Mouse (Mus musculus): ENCODE data around the gene Ell2. TPM values are rescaled to one million over a fixed set of nuclear protein-coding genes. Genes with fewer than 3 reads are reported as not detected.
"Not testable (repeated sequence)": the region's sequence is repeated elsewhere in the genome, so short reads cannot be mapped to it uniquely, and the experiment has no call there.

Gene Ell2
- polyA plus RNA-seq, 1 experiment from 2014 or later, result 3.9 TPM

GRCm38 (mm10) chr13:75708637-75709002 lies 2.1 kb downstream of the Ell2 start:
- Histone ChIP-seq H3K4me3 (ENCODE audit: low read length) (peak overlapping the region; percentile 65), H3K9ac (ENCODE audit: low read depth, low read length) (peak overlapping the region; percentile 71), H3K4me1 (ENCODE audit: control insufficient read depth, insufficient read depth, low read length) (peaks cover 2% of the 10 kb centered on the region; the same call in 1 of the 2 replicates), H3K9me3 (ENCODE audit: control insufficient read depth, low read length) (no peaks in the 10 kb centered on the region), H3K4me2 (replicated peaks; ENCODE audit: low read depth, low read length) (peak overlapping the region; percentile 73), H3K27ac (ENCODE audit: low read depth, low read length) (no peak overlapping the region), H3K27me3 (ENCODE audit: control insufficient read depth, insufficient read depth, low read length) (no peaks in the 10 kb centered on the region), H3K36me3 (ENCODE audit: control insufficient read depth, insufficient read depth, low read length) (no peaks in the 10 kb centered on the region)
- ATAC-seq (ENCODE audit: low FRiP score, low TSS enrichment), result no peak
- WGBS, result 9% methylated on average over 8 of the region's 8 CpGs

GRCm38 (mm10) chr13:75709026-75709778 lies 2.6 kb downstream of the Ell2 start:
- ATAC-seq (ENCODE audit: low FRiP score, low TSS enrichment), result no peak
- Histone ChIP-seq H3K36me3 (ENCODE audit: control insufficient read depth, insufficient read depth, low read length) (no peaks in the 10 kb centered on the region), H3K4me2 (replicated peaks; ENCODE audit: low read depth, low read length) (peak overlapping the region; percentile 73), H3K4me1 (ENCODE audit: control insufficient read depth, insufficient read depth, low read length) (peaks cover 2% of the 10 kb centered on the region; the same call in 1 of the 2 replicates), H3K4me3 (ENCODE audit: low read length) (peak overlapping the region; percentile 65), H3K27ac (ENCODE audit: low read depth, low read length) (no peak overlapping the region), H3K9ac (ENCODE audit: low read depth, low read length) (no peak overlapping the region; the same call in 1 of the 2 replicates), H3K27me3 (ENCODE audit: control insufficient read depth, insufficient read depth, low read length) (no peaks in the 10 kb centered on the region), H3K9me3 (ENCODE audit: control insufficient read depth, low read length) (no peaks in the 10 kb centered on the region)
- 46% methylated on average over 4 of the region's 4 CpGs for WGBS

DNA sequence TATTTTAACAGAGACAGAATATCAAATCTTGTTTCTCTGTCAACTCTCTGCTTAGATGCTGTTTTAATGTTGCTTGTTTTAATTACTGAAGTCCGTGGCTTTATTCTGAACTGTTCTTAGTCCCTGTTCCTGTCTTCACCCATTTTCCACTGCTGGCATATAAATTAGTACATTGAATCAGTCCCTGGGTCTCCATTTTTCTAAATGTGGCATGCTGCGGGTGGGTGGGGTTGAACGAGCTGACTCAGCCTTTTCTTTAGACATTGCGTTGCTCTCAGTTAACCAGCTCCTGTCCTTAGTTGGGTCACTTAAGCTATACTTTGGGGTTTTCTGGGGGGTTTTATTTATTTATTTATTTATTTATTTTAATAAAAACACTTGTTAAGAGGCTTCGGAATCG lies 3.6 kb downstream of the Ell2 start:
- WGBS, result 67% methylated on average over 6 of the region's 6 CpGs
- peaks cover 2% of the 10 kb centered on the region; the same call in 1 of the 2 replicates for H3K4me1 ChIP-seq (ENCODE audit: control insufficient read depth, insufficient read depth, low read length)
- H3K27me3 ChIP-seq (ENCODE audit: control insufficient read depth, insufficient read depth, low read length), result no peaks in the 10 kb centered on the region
- no peak for ATAC-seq (ENCODE audit: low FRiP score, low TSS enrichment)
- H3K4me3 ChIP-seq (ENCODE audit: low read length), result no peak overlapping the region
- no peak overlapping the region for H3K4me2 ChIP-seq (replicated peaks; ENCODE audit: low read depth, low read length)
- no peaks in the 10 kb centered on the region for H3K9me3 ChIP-seq (ENCODE audit: control insufficient read depth, low read length)
- no peak overlapping the region for H3K9ac ChIP-seq (ENCODE audit: low read depth, low read length)
- no peaks in the 10 kb centered on the region for H3K36me3 ChIP-seq (ENCODE audit: control insufficient read depth, insufficient read depth, low read length)
- no peak overlapping the region for H3K27ac ChIP-seq (ENCODE audit: low read depth, low read length)

- not testable (repeated sequence) for H3K27ac ChIP-seq (ENCODE audit: low read depth, low read length); H3K36me3 ChIP-seq (ENCODE audit: control insufficient read depth, insufficient read depth, low read length); H3K9ac ChIP-seq (ENCODE audit: low read depth, low read length); H3K4me2 ChIP-seq (replicated peaks; ENCODE audit: low read depth, low read length); H3K27me3 ChIP-seq (ENCODE audit: control insufficient read depth, insufficient read depth, low read length); ATAC-seq (ENCODE audit: low FRiP score, low TSS enrichment); H3K4me1 ChIP-seq (ENCODE audit: control insufficient read depth, insufficient read depth, low read length); H3K9me3 ChIP-seq (ENCODE audit: control insufficient read depth, low read length); H3K4me3 ChIP-seq (ENCODE audit: low read length)
- WGBS, result 92% methylated on average over 3 of the region's 4 CpGs
Observed at GRCm38 (mm10) chr13:75711517-75711916, 5.0 kb downstream of the Ell2 start.

DNA sequence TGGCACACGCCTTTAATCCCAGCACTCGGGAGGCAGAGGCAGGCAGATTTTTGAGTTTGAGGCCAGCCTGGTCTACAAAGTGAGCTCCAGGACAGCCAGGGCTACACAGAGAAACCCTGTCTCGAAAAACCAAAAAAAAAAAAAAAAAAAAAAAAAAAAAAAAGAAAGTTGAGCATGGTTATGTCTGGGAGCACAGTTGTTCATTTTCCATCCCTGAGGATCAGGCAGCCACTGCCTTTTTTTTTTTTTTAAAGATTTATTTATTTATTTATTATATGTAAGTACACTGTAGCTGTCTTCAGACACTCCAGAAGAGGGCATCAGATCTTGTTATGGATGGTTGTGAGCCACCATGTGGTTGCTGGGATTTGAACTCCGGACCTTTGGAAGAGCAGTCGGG lies 6.0 kb downstream of the Ell2 start:
- H3K9me3 ChIP-seq (ENCODE audit: control insufficient read depth, low read length); H3K4me3 ChIP-seq (ENCODE audit: low read length); H3K27ac ChIP-seq (ENCODE audit: low read depth, low read length); H3K27me3 ChIP-seq (ENCODE audit: control insufficient read depth, insufficient read depth, low read length); H3K4me1 ChIP-seq (ENCODE audit: control insufficient read depth, insufficient read depth, low read length); H3K36me3 ChIP-seq (ENCODE audit: control insufficient read depth, insufficient read depth, low read length); H3K4me2 ChIP-seq (replicated peaks; ENCODE audit: low read depth, low read length); ATAC-seq (ENCODE audit: low FRiP score, low TSS enrichment); H3K9ac ChIP-seq (ENCODE audit: low read depth, low read length): not testable (repeated sequence)
- 99% methylated on average over 4 of the region's 5 CpGs for WGBS

DNA sequence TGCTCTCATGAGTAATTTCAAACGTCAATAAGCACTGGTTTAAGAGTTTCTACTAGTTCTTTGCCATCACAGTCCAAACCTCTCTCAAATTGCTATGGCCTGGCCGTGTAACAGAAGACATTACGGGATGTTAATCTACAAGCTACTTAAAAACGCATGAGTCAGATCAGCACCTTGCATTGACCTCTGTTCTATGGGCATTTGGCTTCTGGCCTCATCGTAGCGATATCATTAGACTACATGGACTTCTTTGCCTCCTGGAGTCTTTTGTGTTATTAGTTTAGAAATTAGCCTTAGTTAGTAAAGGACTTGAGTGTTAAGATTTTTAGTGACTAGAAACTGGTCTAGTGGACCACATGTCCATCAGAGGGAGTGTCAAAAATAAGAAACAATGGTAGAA lies 7.8 kb downstream of the Ell2 start:
- no peak for ATAC-seq (ENCODE audit: low FRiP score, low TSS enrichment)
- Histone ChIP-seq H3K4me2 (replicated peaks; ENCODE audit: low read depth, low read length) (no peak overlapping the region), H3K4me3 (ENCODE audit: low read length) (no peak overlapping the region), H3K9me3 (ENCODE audit: control insufficient read depth, low read length) (no peaks in the 10 kb centered on the region), H3K4me1 (ENCODE audit: control insufficient read depth, insufficient read depth, low read length) (0 out of 2 replicates have a peak, but pooled peaks cover under 1% of the 10 kb centered on the region), H3K27ac (ENCODE audit: low read depth, low read length) (no peak overlapping the region), H3K27me3 (ENCODE audit: control insufficient read depth, insufficient read depth, low read length) (no peaks in the 10 kb centered on the region), H3K9ac (ENCODE audit: low read depth, low read length) (no peak overlapping the region), H3K36me3 (ENCODE audit: control insufficient read depth, insufficient read depth, low read length) (no peaks in the 10 kb centered on the region)
- 89% methylated on average over 6 of the region's 6 CpGs for WGBS

- Histone ChIP-seq H3K4me3 (ENCODE audit: low read length) (no peak overlapping the region), H3K4me2 (replicated peaks; ENCODE audit: low read depth, low read length) (no peak overlapping the region), H3K9ac (ENCODE audit: low read depth, low read length) (no peak overlapping the region)
Observed at GRCm38 (mm10) chr13:75717638-75718302, 11.2 kb downstream of the Ell2 start.

DNA sequence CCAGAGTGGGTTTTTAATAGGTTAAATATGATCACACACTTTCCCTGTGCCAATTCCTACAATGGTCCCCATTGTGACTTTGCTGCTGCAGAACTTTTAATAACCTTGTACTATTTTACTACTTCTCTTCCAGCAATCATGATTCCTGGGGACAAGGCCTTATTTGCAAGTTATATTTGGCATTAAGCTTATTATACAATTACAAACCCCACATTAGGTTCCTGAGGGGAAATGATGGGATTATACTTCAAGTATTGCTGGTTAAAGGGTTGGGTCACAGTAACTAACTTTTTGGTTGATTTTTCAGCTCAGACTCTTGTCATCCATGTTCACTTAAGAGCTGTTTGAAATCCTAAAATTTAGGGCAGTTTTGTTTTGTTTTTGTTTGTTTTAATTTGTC lies 11.8 kb downstream of the Ell2 start:
- H3K4me3 ChIP-seq (ENCODE audit: low read length), result no peak overlapping the region
- no peak overlapping the region for H3K4me2 ChIP-seq (replicated peaks; ENCODE audit: low read depth, low read length)
- no peaks in the 10 kb centered on the region for H3K36me3 ChIP-seq (ENCODE audit: control insufficient read depth, insufficient read depth, low read length)
- H3K27ac ChIP-seq (ENCODE audit: low read depth, low read length), result no peak overlapping the region
- H3K9me3 ChIP-seq (ENCODE audit: control insufficient read depth, low read length), result no peaks in the 10 kb centered on the region
- H3K27me3 ChIP-seq (ENCODE audit: control insufficient read depth, insufficient read depth, low read length), result no peaks in the 10 kb centered on the region
- H3K9ac ChIP-seq (ENCODE audit: low read depth, low read length), result no peak overlapping the region
- H3K4me1 ChIP-seq (ENCODE audit: control insufficient read depth, insufficient read depth, low read length), result no peaks in the 10 kb centered on the region
- ATAC-seq (ENCODE audit: low FRiP score, low TSS enrichment), result no peak

More at GRCm38 (mm10) chr13:75717638-75718302, 11.2 kb downstream of the Ell2 start:
- ATAC-seq (ENCODE audit: low FRiP score, low TSS enrichment), result no peak
- 69% methylated on average over 3 of the region's 3 CpGs for WGBS
- Histone ChIP-seq H3K27me3 (ENCODE audit: control insufficient read depth, insufficient read depth, low read length) (no peaks in the 10 kb centered on the region), H3K27ac (ENCODE audit: low read depth, low read length) (no peak overlapping the region), H3K4me1 (ENCODE audit: control insufficient read depth, insufficient read depth, low read length) (no peaks in the 10 kb centered on the region), H3K36me3 (ENCODE audit: control insufficient read depth, insufficient read depth, low read length) (no peaks in the 10 kb centered on the region), H3K9me3 (ENCODE audit: control insufficient read depth, low read length) (no peaks in the 10 kb centered on the region)

DNA sequence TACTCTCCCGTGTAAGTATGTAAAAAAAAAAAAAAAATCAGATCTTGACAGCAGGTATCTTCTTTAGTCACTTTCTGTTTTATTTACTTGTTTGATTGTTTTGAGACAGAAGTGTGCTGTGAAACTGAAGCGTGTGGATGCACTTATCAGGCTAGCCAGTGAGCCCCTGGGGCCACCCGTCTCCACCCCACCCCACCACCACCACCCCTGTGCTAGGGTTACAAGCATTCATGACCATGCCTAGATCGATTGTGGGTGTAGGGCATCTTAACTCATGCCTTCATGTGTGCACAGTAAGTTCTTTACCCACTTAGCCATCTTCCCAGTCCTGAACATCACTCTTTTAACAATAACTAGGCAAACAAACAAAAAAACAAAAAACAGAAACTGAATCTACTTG lies 13.1 kb downstream of the Ell2 start:
- no peak for ATAC-seq (ENCODE audit: low FRiP score, low TSS enrichment)
- Histone ChIP-seq H3K27ac (ENCODE audit: low read depth, low read length) (no peak overlapping the region), H3K4me2 (replicated peaks; ENCODE audit: low read depth, low read length) (no peak overlapping the region), H3K27me3 (ENCODE audit: control insufficient read depth, insufficient read depth, low read length) (no peaks in the 10 kb centered on the region), H3K4me3 (ENCODE audit: low read length) (no peak overlapping the region), H3K9ac (ENCODE audit: low read depth, low read length) (no peak overlapping the region), H3K9me3 (ENCODE audit: control insufficient read depth, low read length) (no peaks in the 10 kb centered on the region), H3K4me1 (ENCODE audit: control insufficient read depth, insufficient read depth, low read length) (no peaks in the 10 kb centered on the region), H3K36me3 (ENCODE audit: control insufficient read depth, insufficient read depth, low read length) (no peaks in the 10 kb centered on the region)
- 86% methylated on average over 4 of the region's 4 CpGs for WGBS

Data from kidney, embryonic 14.5 days (tissue).